Mouse (Mus musculus) CH12.LX (cell line): ENCODE data around the gene Slco1a6. TPM values are rescaled to one million over a fixed set of nuclear protein-coding genes. Genes with fewer than 3 reads are reported as not detected.
"Not testable (repeated sequence)": the region's sequence is repeated elsewhere in the genome, so short reads cannot be mapped to it uniquely, and the experiment has no call there.

Source experiments
- DNase-seq: peaks from one replicate; pipeline ENCODE4 v3.0.0-alpha.2; 2013; ENCODE audit errors: extremely low read depth
- H3K27ac ChIP-seq: 2 replicates; pipeline ENCODE4 v1.5.1; 2012; ENCODE audit warnings: low read depth, mild to moderate bottlenecking, control low read depth, moderate library complexity; ENCODE audit not compliant: insufficient read depth
- H3K27me3 ChIP-seq: replicated peaks from 2 replicates; pipeline ENCODE3; 2012; ENCODE audit warnings: inconsistent platforms
- H3K36me3 ChIP-seq, 2 experiments: replicated peaks in 1 of 2; 2 replicates each; pipeline versions ENCODE3 to v1.6.1; 2012; ENCODE audit warnings: inconsistent platforms in 1 of 2, low read length in 1 of 2, mild to moderate bottlenecking in 1 of 2, mixed read lengths in 1 of 2, moderate library complexity in 1 of 2; ENCODE audit not compliant: control insufficient read depth in 1 of 2, insufficient read depth in 1 of 2
- H3K4me1 ChIP-seq, 2 experiments: 2 replicates each; pipeline ENCODE4 v1.6.1; 2012; ENCODE audit warnings: inconsistent platforms in 1 of 2, moderate library complexity in 1 of 2; ENCODE audit not compliant: insufficient read depth in 2 of 2, control insufficient read depth in 1 of 2
- H3K4me2 ChIP-seq: 2 replicates; pipeline ENCODE4 v1.6.1; 2012; ENCODE audit warnings: low read depth, mild to moderate bottlenecking, control low read depth; ENCODE audit not compliant: poor library complexity, insufficient read depth, severe bottlenecking
- H3K4me3 ChIP-seq, 3 experiments: fragments of 150-350 bp in 1 of 3; sonication (generic) in 1 of 3; replicated peaks in 1 of 3; 2 replicates each; pipeline versions ENCODE3 to v1.5.1; 2011 to 2012; ENCODE audit warnings: low read depth in 2 of 3, low read length in 2 of 3, mild to moderate bottlenecking in 2 of 3, moderate library complexity in 2 of 3, control low read depth in 1 of 3, improper control_type of control experiment in 1 of 3, inconsistent platforms in 1 of 3, mixed read lengths in 1 of 3; ENCODE audit not compliant: poor library complexity in 1 of 3
- H3K79me2 ChIP-seq: replicated peaks from 2 replicates; pipeline ENCODE4 v1.6.1; 2012; ENCODE audit warnings: mild to moderate bottlenecking, moderate library complexity; ENCODE audit not compliant: control insufficient read depth, poor library complexity, insufficient read depth, severe bottlenecking; ENCODE audit errors: extremely low read depth
- H3K9ac ChIP-seq: 2 replicates; pipeline ENCODE4 v1.6.1; 2012; ENCODE audit warnings: low read depth, mild to moderate bottlenecking, control low read depth, moderate library complexity; ENCODE audit not compliant: insufficient read depth
- H3K9me3 ChIP-seq: replicated peaks from 2 replicates; pipeline ENCODE3; 2012; ENCODE audit warnings: low read length, inconsistent platforms, mixed read lengths
- CTCF ChIP-seq, 2 experiments: IDR thresholded peaks in 1 of 2; conservative IDR thresholded peaks in 1 of 2; 2 replicates each; pipeline ENCODE4 v1.5.1; 2011 to 2012; ENCODE audit warnings: low read depth in 2 of 2, low read length in 2 of 2, improper control_type of control experiment in 1 of 2, inconsistent platforms in 1 of 2, mild to moderate bottlenecking in 1 of 2, moderate library complexity in 1 of 2
- E2F4 ChIP-seq: IDR thresholded peaks from 2 replicates; pipeline ENCODE4 v1.6.1; 2011; ENCODE audit warnings: low read depth, low read length, improper control_type of control experiment; ENCODE audit not compliant: insufficient replicate concordance
- ELF1 ChIP-seq: IDR thresholded peaks from 2 replicates; pipeline ENCODE4 v1.6.1; 2014; ENCODE audit warnings: low read depth, mild to moderate bottlenecking, inconsistent platforms, low read length, improper control_type of control experiment
- EP300 ChIP-seq: IDR thresholded peaks from 2 replicates; pipeline ENCODE4 v1.6.1; 2011; ENCODE audit warnings: low read length, improper control_type of control experiment
- HCFC1 ChIP-seq: IDR thresholded peaks from 2 replicates; pipeline ENCODE4 v1.6.1; 2012; ENCODE audit warnings: low read depth, mild to moderate bottlenecking, inconsistent platforms, low read length, improper control_type of control experiment
- JUN ChIP-seq: IDR thresholded peaks from 2 replicates; pipeline ENCODE4 v1.6.1; 2011; ENCODE audit warnings: low read depth, mild to moderate bottlenecking, low read length, improper control_type of control experiment, moderate library complexity; ENCODE audit not compliant: insufficient read depth
- JUND ChIP-seq: conservative IDR thresholded peaks from 2 replicates; pipeline ENCODE4 v1.6.1; 2011; ENCODE audit warnings: low read depth, low read length, improper control_type of control experiment
- KAT2A ChIP-seq: IDR thresholded peaks from 2 replicates; pipeline ENCODE4 v1.6.1; 2012; ENCODE audit warnings: low read length, improper control_type of control experiment, inconsistent platforms; ENCODE audit not compliant: insufficient replicate concordance
- MAFK ChIP-seq: IDR thresholded peaks from 2 replicates; pipeline ENCODE4 v1.6.1; 2011; ENCODE audit warnings: low read length, improper control_type of control experiment; ENCODE audit not compliant: insufficient replicate concordance
- MAX ChIP-seq: IDR thresholded peaks from 2 replicates; pipeline ENCODE4 v1.6.1; 2011; ENCODE audit warnings: low read length, improper control_type of control experiment
- MAZ ChIP-seq: IDR thresholded peaks from 2 replicates; pipeline ENCODE4 v1.6.1; 2012; ENCODE audit warnings: low read depth, mild to moderate bottlenecking, inconsistent platforms, low read length, improper control_type of control experiment, moderate library complexity
- MEF2A ChIP-seq: IDR thresholded peaks from 2 replicates; pipeline ENCODE4 v1.6.1; 2014; ENCODE audit warnings: low read depth, mild to moderate bottlenecking, inconsistent platforms, low read length, improper control_type of control experiment, borderline replicate concordance
- NELFE ChIP-seq: IDR thresholded peaks from 2 replicates; pipeline ENCODE4 v1.6.1; 2011; ENCODE audit warnings: low read depth, low read length, improper control_type of control experiment
- POLR2A ChIP-seq: IDR thresholded peaks from 2 replicates; pipeline ENCODE4 v1.6.1; 2011; ENCODE audit warnings: low read depth, mild to moderate bottlenecking, improper control_type of control experiment, low read length
- TBP ChIP-seq: conservative IDR thresholded peaks from 2 replicates; pipeline ENCODE4 v1.6.1; 2011; ENCODE audit warnings: low read depth, low read length, improper control_type of control experiment
- USF1 ChIP-seq: IDR thresholded peaks from 2 replicates; pipeline ENCODE4 v1.6.1; 2014; ENCODE audit warnings: low read depth, mild to moderate bottlenecking, inconsistent platforms, low read length, improper control_type of control experiment
- USF2 ChIP-seq: conservative IDR thresholded peaks from 2 replicates; pipeline ENCODE4 v1.6.1; 2011; ENCODE audit warnings: low read depth, low read length, improper control_type of control experiment
- ZC3H11A ChIP-seq: IDR thresholded peaks from 2 replicates; pipeline ENCODE4 v1.6.1; 2012; ENCODE audit warnings: low read depth, mild to moderate bottlenecking, inconsistent platforms, low read length, improper control_type of control experiment
- ZKSCAN1 ChIP-seq: IDR thresholded peaks from 2 replicates; pipeline ENCODE4 v1.6.1; 2012; ENCODE audit warnings: low read depth, inconsistent platforms, low read length, improper control_type of control experiment, borderline replicate concordance
- dilution Hi-C: fragments of 300-500 bp; cut with MboI; formaldehyde crosslinking; loops from 2 replicates; pipeline ENCODE4 v1.14.3; 2020; ENCODE audit warnings: low sequenced_read_pairs; ENCODE audit not compliant: extremely low pct_unique_long_range_greater_than_20kb, extremely low pct_ligation_motif_present
- in situ Hi-C: fragments of 300-500 bp; cut with MboI; formaldehyde crosslinking; loops from 3 replicates; pipeline ENCODE4 v1.14.3; 2019; ENCODE audit warnings: low sequenced_read_pairs, low pct_ligation_motif_present, low pct_unique_long_range_greater_than_20kb, mixed read lengths
- polyA plus RNA-seq: library from polyadenylated mRNA; unstranded; fragments of >175 nt; gene quantifications from 2 replicates; pipeline ENCODE4 v1.2.1, GENCODE M21; 2012; ENCODE audit warnings: low read depth; ENCODE audit not compliant: insufficient read length
- total RNA-seq, 2 experiments: library from RNA; depleted of rRNA; stranded (reverse); fragments of 300-350 nt in 1 of 2; fragments of >200 nt in 1 of 2; gene quantifications; 2 replicates each; pipeline ENCODE4 v1.2.3; 2012 to 2014

The Slco1a6 gene
- total and polyA plus RNA-seq, 3 experiments = 1.4 TPM; not detected in 2

GRCm38 (mm10) chr6:142163406-142163805 is 44.9 kb downstream of the Slco1a6 start:
- Histone ChIP-seq H3K79me2 (no peaks in the 10 kb centered on the region), H3K27ac (no peak overlapping the region), H3K36me3 (no peaks in the 10 kb centered on the region), H3K9me3 (peaks cover 24% of the 10 kb centered on the region), H3K4me3 (no peak overlapping the region), H3K4me1 (no peaks in the 10 kb centered on the region), H3K9ac (no peak overlapping the region)
- dilution Hi-C loops (no loop called here), in situ Hi-C loops (no loop called here)
- no peak for DNase-seq
- TF ChIP-seq ZKSCAN1 = no peak
- TF ChIP-seq CTCF (conservative IDR thresholded peaks at IDR 0.05 in 1 of 2, IDR thresholded peaks at IDR 0.05 in 1 of 2; ENCODE audit: low read depth in 2 of 2, low read length in 2 of 2) = no peak
- TF ChIP-seq HCFC1 = no peak
- no peak for TF ChIP-seq EP300
- no peak for TF ChIP-seq USF2
- no peak for TF ChIP-seq MAZ
- TF ChIP-seq MAX = no peak
- TF ChIP-seq E2F4 = no peak
- TF ChIP-seq MAFK = no peak
- TF ChIP-seq KAT2A = no peak
- TF ChIP-seq NELFE = no peak
- TF ChIP-seq JUN = no peak
- TF ChIP-seq, all 38 proteins: peak for 0
- no peaks in the 10 kb centered on the region for H3K27me3 ChIP-seq
- no peak overlapping the region for H3K4me2 ChIP-seq

- H3K27me3 ChIP-seq = no peaks in the 10 kb centered on the region
- H3K4me1 ChIP-seq = no peaks in the 10 kb centered on the region
- H3K9me3 ChIP-seq = peaks cover 31% of the 10 kb centered on the region
- no peak overlapping the region for H3K4me3 ChIP-seq
- no peak for DNase-seq
- no peaks in the 10 kb centered on the region for H3K36me3 ChIP-seq
- H3K9ac ChIP-seq = no peak overlapping the region
- no peak overlapping the region for H3K27ac ChIP-seq
- no peaks in the 10 kb centered on the region for H3K79me2 ChIP-seq
- no peak overlapping the region for H3K4me2 ChIP-seq
- in situ Hi-C loops (no loop called here), dilution Hi-C loops (no loop called here)
- TF ChIP-seq USF1 = no peak
- no peak for TF ChIP-seq MAZ
- TF ChIP-seq ZC3H11A = no peak
- TF ChIP-seq MEF2A = no peak
- TF ChIP-seq NELFE = no peak
- no peak for TF ChIP-seq MAX
- TF ChIP-seq JUND = no peak
- TF ChIP-seq HCFC1 = no peak
- TF ChIP-seq TBP = no peak
- TF ChIP-seq EP300 = no peak
- no peak for TF ChIP-seq ELF1
- TF ChIP-seq POLR2A = no peak
Measured at GRCm38 (mm10) chr6:142161171-142161570, 47.1 kb downstream of the Slco1a6 start.

GRCm38 (mm10) chr6:142154081-142154480 is 54.2 kb downstream of the Slco1a6 start:
- H3K27me3 ChIP-seq, H3K4me2 ChIP-seq, dilution Hi-C loops, H3K4me3 ChIP-seq, H3K4me1 ChIP-seq, H3K9ac ChIP-seq, DNase-seq, H3K79me2 ChIP-seq, H3K36me3 ChIP-seq, H3K27ac ChIP-seq, in situ Hi-C loops: not testable (repeated sequence)
- H3K9me3 ChIP-seq = peaks cover 10% of the 10 kb centered on the region
